22 mouse cellular contexts compared by ENCODE assay signal in the genomic region with DNA sequence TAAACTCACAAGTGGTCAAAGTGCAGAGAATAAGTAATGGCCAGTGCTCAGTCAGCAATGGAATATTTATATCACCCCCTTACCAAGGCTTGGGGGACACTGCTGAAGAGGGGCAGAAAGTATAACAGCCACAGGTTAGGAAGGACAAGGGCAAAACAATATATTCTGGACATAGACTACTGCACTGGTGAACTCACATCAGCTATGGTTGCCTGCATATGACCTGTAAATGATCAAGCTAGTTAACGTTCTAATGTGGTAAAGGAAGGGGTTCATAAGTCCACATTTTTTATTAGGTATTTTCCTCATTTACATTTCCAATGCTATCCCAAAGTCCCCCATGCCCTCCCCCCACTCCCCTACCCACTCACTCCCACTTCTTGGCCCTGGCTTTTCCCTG.
A peak's percentile ranks its signal among the peaks of the same experiment; 100 is the strongest.
DNase-seq lines count a peak whose midpoint lies in the region; ATAC-seq and TF ChIP-seq lines count a peak whose summit lies in the region.
"Had no signal": no experiment of that assay in that cellular context is flagged by ENCODE, and none has a peak within 500 bp of the region (broad histone marks: within the 10 kb centered on the region; RNA-seq: fewer than 3 reads in every experiment).

No protein-coding gene starts in this region.

- no peak for TF ChIP-seq CTCF in kidney, adult 2 months (conservative IDR thresholded peaks at IDR 0.05; ENCODE audit: insufficient read depth, insufficient read length, low read depth, low read length)

- no peaks in the 10 kb centered on the region for H3K36me3 ChIP-seq in kidney, adult 2 months (ENCODE audit: control insufficient read depth, insufficient read depth, low read length)
- H3K36me3 ChIP-seq in kidney, embryonic 16.5 days (ENCODE audit: insufficient read depth, low read length), result no peaks in the 10 kb centered on the region
- H3K36me3 ChIP-seq in heart, embryonic 12.5 days, result no peaks in the 10 kb centered on the region
- H3K36me3 ChIP-seq: embryonic facial prominence, embryonic 12.5 days; embryonic facial prominence, embryonic 15.5 days; heart, embryonic 13.5 days had no signal

- peak; percentile 69 for ATAC-seq in kidney, embryonic 16.5 days (ENCODE audit: low FRiP score, low TSS enrichment)
- ATAC-seq in heart, embryonic 12.5 days (ENCODE audit: insufficient number of reproducible peaks, low FRiP score), result no peak
- ATAC-seq: CD4-positive, CD25-positive, alpha-beta regulatory T cell, adult 4 months; forebrain, embryonic 14.5 days; hindbrain, postnatal 0 days had no signal

- no peak overlapping the region for H3K4me2 ChIP-seq in kidney, embryonic 16.5 days (replicated peaks; ENCODE audit: low read depth, low read length)
- H3K4me2 ChIP-seq in heart, embryonic 12.5 days, result no peak overlapping the region
- H3K4me2 ChIP-seq: embryonic facial prominence, embryonic 12.5 days; embryonic facial prominence, embryonic 15.5 days; heart, embryonic 13.5 days; hindbrain, embryonic 14.5 days had no signal

- TF ChIP-seq POLR2A in kidney, adult 2 months (IDR thresholded peaks at IDR 0.05; ENCODE audit: low read depth, low read length), result no peak

- H3K4me1 ChIP-seq in kidney, adult 2 months (ENCODE audit: control insufficient read depth, insufficient read depth, low read length), result no peaks in the 10 kb centered on the region
- H3K4me1 ChIP-seq in kidney, embryonic 16.5 days (ENCODE audit: insufficient read depth, low read length), result no peaks in the 10 kb centered on the region
- no peaks in the 10 kb centered on the region for H3K4me1 ChIP-seq in heart, embryonic 12.5 days (replicated peaks)
- H3K4me1 ChIP-seq: embryonic facial prominence, embryonic 12.5 days; embryonic facial prominence, embryonic 15.5 days; heart, embryonic 13.5 days had no signal

- no peak overlapping the region for H3K4me3 ChIP-seq in kidney, adult 2 months (ENCODE audit: insufficient read depth, low read depth, low read length)
- no peak overlapping the region for H3K4me3 ChIP-seq in kidney, embryonic 16.5 days (ENCODE audit: low read length)
- H3K4me3 ChIP-seq in heart, embryonic 12.5 days, result no peak overlapping the region
- H3K4me3 ChIP-seq: embryonic facial prominence, embryonic 12.5 days; embryonic facial prominence, embryonic 15.5 days; heart, embryonic 13.5 days had no signal

- no peaks in the 10 kb centered on the region for H3K27me3 ChIP-seq in kidney, adult 2 months (replicated peaks; ENCODE audit: control insufficient read depth, insufficient read depth, low read length)
- no peaks in the 10 kb centered on the region for H3K27me3 ChIP-seq in kidney, embryonic 16.5 days (ENCODE audit: insufficient read depth, low read length)
- H3K27me3 ChIP-seq in heart, embryonic 12.5 days (replicated peaks), result no peaks in the 10 kb centered on the region
- H3K27me3 ChIP-seq: embryonic facial prominence, embryonic 12.5 days; embryonic facial prominence, embryonic 15.5 days; heart, embryonic 13.5 days had no signal

- peak; percentile 31 for DNase-seq in kidney, adult 2 months
- DNase-seq in kidney, postnatal 25 days, result no peak
- DNase-seq in kidney, postnatal 14 days, result peak; percentile 3
- no peak for DNase-seq in adrenal gland, postnatal 25 days
- DNase-seq: adrenal gland, adult 2 months; adrenal gland, postnatal 14 days; cerebellum, adult 18-20 months; cerebellum, adult 9-10 months; cerebellum, postnatal 14 days; gastrocnemius, postnatal 25 days; heart, adult 18-20 months; heart, postnatal 14 days; heart, postnatal 4 days had no signal

- H3K9ac ChIP-seq in kidney, embryonic 16.5 days (replicated peaks; ENCODE audit: low read length), result no peak overlapping the region
- no peak overlapping the region for H3K9ac ChIP-seq in heart, embryonic 12.5 days
- H3K9ac ChIP-seq: embryonic facial prominence, embryonic 12.5 days; embryonic facial prominence, embryonic 15.5 days; heart, embryonic 13.5 days; hindbrain, embryonic 14.5 days had no signal

- H3K9me3 ChIP-seq in kidney, embryonic 16.5 days (ENCODE audit: low read length), result no peaks in the 10 kb centered on the region
- no peaks in the 10 kb centered on the region for H3K9me3 ChIP-seq in heart, embryonic 12.5 days (replicated peaks)
- H3K9me3 ChIP-seq: embryonic facial prominence, embryonic 12.5 days; embryonic facial prominence, embryonic 15.5 days; heart, embryonic 13.5 days had no signal

- 40% methylated on average over 1 of the region's 1 CpGs for WGBS in kidney, adult 2 months
- 65% methylated on average over 1 of the region's 1 CpGs for WGBS in kidney, embryonic 16.5 days
- whole genome bisulfite sequencing in heart, embryonic 12.5 days, result 77% methylated on average over 1 of the region's 1 CpGs

- peak overlapping the region; percentile 85; the same call in 1 of the 2 replicates for H3K27ac ChIP-seq in kidney, adult 2 months (ENCODE audit: insufficient read depth, low read depth, low read length)
- no peak overlapping the region for H3K27ac ChIP-seq in kidney, embryonic 16.5 days (ENCODE audit: low read length)
- no peak overlapping the region for H3K27ac ChIP-seq in heart, embryonic 12.5 days (ENCODE audit: poor library complexity, severe bottlenecking)
- H3K27ac ChIP-seq: embryonic facial prominence, embryonic 12.5 days; embryonic facial prominence, embryonic 15.5 days; heart, embryonic 13.5 days; hindbrain, embryonic 14.5 days; hindbrain, postnatal 0 days had no signal

Comparison
In these comparisons a context has a peak if more than half of its experiments do, and no peak if none do; other contexts are left out.
1. DNase-seq: peak in kidney, adult 2 months (single experiment) and kidney, postnatal 14 days (single experiment); none in kidney, postnatal 25 days (0 of 2) and adrenal gland, postnatal 25 days (single experiment).